In genomic region chr4:86690194-86690593, GRCm38 (mm10) we compare ENCODE assay signal across 9 mouse cellular contexts. TPM values are rescaled to one million over a fixed set of nuclear protein-coding genes. Genes with fewer than 3 reads are reported as not detected.
DNase-seq lines count a peak whose midpoint lies in the region; ATAC-seq and TF ChIP-seq lines count a peak whose summit lies in the region.
"Had no signal": no experiment of that assay in that cellular context is flagged by ENCODE, and none has a peak within 500 bp of the region (broad histone marks: within the 10 kb centered on the region; RNA-seq: fewer than 3 reads in every experiment).

No protein-coding gene starts in this region.

- H3K4me1 ChIP-seq in lung, postnatal 0 days (ENCODE audit: insufficient read depth, low read depth, low read length): peaks cover 11% of the 10 kb centered on the region
- H3K4me1 ChIP-seq in midbrain, embryonic 16.5 days (ENCODE audit: control insufficient read depth, insufficient read depth, low read length): no peaks in the 10 kb centered on the region
- no peaks in the 10 kb centered on the region for H3K4me1 ChIP-seq in hindbrain, embryonic 10.5 days (replicated peaks)

- no peaks in the 10 kb centered on the region for H3K27me3 ChIP-seq in lung, postnatal 0 days (replicated peaks; ENCODE audit: insufficient read depth, low read length)
- no peaks in the 10 kb centered on the region for H3K27me3 ChIP-seq in midbrain, embryonic 16.5 days (ENCODE audit: control insufficient read depth, insufficient read depth, low read depth, low read length)
- H3K27me3 ChIP-seq in hindbrain, embryonic 10.5 days (ENCODE audit: insufficient read depth, poor library complexity, severe bottlenecking): no peaks in the 10 kb centered on the region

- TF ChIP-seq EP300 in lung, postnatal 0 days (IDR thresholded peaks at IDR 0.05): peak; percentile 98

- no peak overlapping the region for H3K4me2 ChIP-seq in lung, postnatal 0 days (replicated peaks; ENCODE audit: low read depth, low read length)
- H3K4me2 ChIP-seq in midbrain, embryonic 16.5 days (ENCODE audit: low read length): no peak overlapping the region

- WGBS in lung, postnatal 0 days: 9% methylated on average over 7 of the region's 7 CpGs
- 52% methylated on average over 7 of the region's 7 CpGs for WGBS in midbrain, embryonic 16.5 days
- WGBS in hindbrain, embryonic 10.5 days: 66% methylated on average over 7 of the region's 7 CpGs

- H3K9ac ChIP-seq in lung, postnatal 0 days (replicated peaks; ENCODE audit: low read depth): no peak overlapping the region
- H3K9ac ChIP-seq in midbrain, embryonic 16.5 days (ENCODE audit: low read depth, low read length): no peak overlapping the region

- DNase-seq in urinary bladder, postnatal 14 days (ENCODE audit: low spot score): peak; percentile 47
- DNase-seq in urinary bladder, postnatal 10 days (ENCODE audit: low spot score): no peak
- peak; percentile 97 for DNase-seq in lung, postnatal 0 days (ENCODE audit: low spot score)
- no peak for DNase-seq in cerebellum, postnatal 25 days
- no peak for DNase-seq in layer of hippocampus, adult 18-20 months (ENCODE audit: low spot score in 2 of 2)
- DNase-seq in hindbrain, embryonic 10.5 days (ENCODE audit: low spot score): no peak
- DNase-seq: spleen, adult 18-20 months had no signal

- H3K4me3 ChIP-seq in lung, postnatal 0 days (ENCODE audit: low read depth, low read length): no peak overlapping the region
- no peak overlapping the region for H3K4me3 ChIP-seq in midbrain, embryonic 16.5 days (ENCODE audit: low read depth, low read length)
- no peak overlapping the region for H3K4me3 ChIP-seq in hindbrain, embryonic 10.5 days

- TF ChIP-seq CTCF in lung, postnatal 0 days (IDR thresholded peaks at IDR 0.05): no peak

- no peaks in the 10 kb centered on the region for H3K9me3 ChIP-seq in lung, postnatal 0 days (ENCODE audit: low read length)
- 0 out of 2 replicates have a peak, but pooled peaks cover 2% of the 10 kb centered on the region for H3K9me3 ChIP-seq in midbrain, embryonic 16.5 days (replicated peaks; ENCODE audit: control insufficient read depth, low read length, poor library complexity, severe bottlenecking)
- no peaks in the 10 kb centered on the region for H3K9me3 ChIP-seq in hindbrain, embryonic 10.5 days

- no peaks in the 10 kb centered on the region for H3K36me3 ChIP-seq in lung, postnatal 0 days (ENCODE audit: insufficient read depth, low read length)
- H3K36me3 ChIP-seq in midbrain, embryonic 16.5 days (ENCODE audit: control insufficient read depth, insufficient read depth, low read length): no peaks in the 10 kb centered on the region
- no peaks in the 10 kb centered on the region for H3K36me3 ChIP-seq in hindbrain, embryonic 10.5 days

- peak; percentile 63 for ATAC-seq in inflammation-experienced regulatory T-cells, adult 6 months
- ATAC-seq in lung, postnatal 0 days: peak; percentile 88
- no peak for ATAC-seq in midbrain, embryonic 16.5 days

- H3K27ac ChIP-seq in lung, postnatal 0 days (ENCODE audit: low read length): peak overlapping the region; percentile 88
- no peak overlapping the region for H3K27ac ChIP-seq in midbrain, embryonic 16.5 days (ENCODE audit: low read length)
- H3K27ac ChIP-seq in hindbrain, embryonic 10.5 days: no peak overlapping the region

RNA-seq across cellular contexts. Expression of gene Plin2, which starts 20.3 kb away (rescaled TPM):
- polyA plus RNA-seq in inflammation-experienced regulatory T-cells, adult 6 months (2017; shearing (Covaris generic)): 10 to 100 TPM; 21.1 to 33.4 (median 21.3) TPM
- polyA plus RNA-seq in lung, postnatal 0 days (2015; fragmentation: Nextera tagmentation; extraction: Ambion mirVana): 220 and 252 TPM in 2 replicates
- polyA plus RNA-seq in midbrain, embryonic 16.5 days (2015; fragmentation: Nextera tagmentation; extraction: Ambion mirVana): 38.2 and 40.2 TPM in 2 replicates
- 10 to 100 TPM; 16.3 to 16.4 TPM for total RNA-seq in layer of hippocampus, adult 18-20 months (2021)
- 84.7 and 88.9 TPM in 2 replicates for polyA plus RNA-seq in hindbrain, embryonic 10.5 days (2016; fragmentation: Nextera tagmentation; extraction: Ambion mirVana)

RNA-seq across cellular contexts. Expression of gene Dennd4c, which starts 58.2 kb away (rescaled TPM):
- 1 to 10 TPM; 6.6 to 9.9 (median 8.8) TPM for polyA plus RNA-seq in inflammation-experienced regulatory T-cells, adult 6 months (2017; shearing (Covaris generic))
- 3.6 and 5.3 TPM in 2 replicates for polyA plus RNA-seq in lung, postnatal 0 days (2015; fragmentation: Nextera tagmentation; extraction: Ambion mirVana)
- 2.1 and 3.9 TPM in 2 replicates for polyA plus RNA-seq in midbrain, embryonic 16.5 days (2015; fragmentation: Nextera tagmentation; extraction: Ambion mirVana)
- 10 to 100 TPM in 1 of 2 experiments, 1 to 10 TPM in 1; 10.0 to 10.5 TPM for total RNA-seq in layer of hippocampus, adult 18-20 months (2021)
- polyA plus RNA-seq in hindbrain, embryonic 10.5 days (2016; fragmentation: Nextera tagmentation; extraction: Ambion mirVana): 5.4 and 5.5 TPM in 2 replicates

Comparison
In these comparisons a context has a peak if more than half of its experiments do, and no peak if none do; other contexts are left out.
1. DNase-seq: peak in urinary bladder, postnatal 14 days (single experiment) and lung, postnatal 0 days (single experiment); none in urinary bladder, postnatal 10 days (single experiment), cerebellum, postnatal 25 days (0 of 2), layer of hippocampus, adult 18-20 months (0 of 2) and hindbrain, embryonic 10.5 days (single experiment).